Mouse (Mus musculus): Measurements from ENCODE around the gene Zfp454.

The Zfp454 gene

GRCm38 (mm10) chr11:50887390-50888128 lies at the start of gene Zfp454:
Gene Zfp454 (minus strand): TSS chr11:50887651.
- peak; percentile 89 for DNase-seq

- no peak for DNase-seq
Observed at GRCm38 (mm10) chr11:50932040-50932439, 44.6 kb upstream of the Zfp454 start.

DNA sequence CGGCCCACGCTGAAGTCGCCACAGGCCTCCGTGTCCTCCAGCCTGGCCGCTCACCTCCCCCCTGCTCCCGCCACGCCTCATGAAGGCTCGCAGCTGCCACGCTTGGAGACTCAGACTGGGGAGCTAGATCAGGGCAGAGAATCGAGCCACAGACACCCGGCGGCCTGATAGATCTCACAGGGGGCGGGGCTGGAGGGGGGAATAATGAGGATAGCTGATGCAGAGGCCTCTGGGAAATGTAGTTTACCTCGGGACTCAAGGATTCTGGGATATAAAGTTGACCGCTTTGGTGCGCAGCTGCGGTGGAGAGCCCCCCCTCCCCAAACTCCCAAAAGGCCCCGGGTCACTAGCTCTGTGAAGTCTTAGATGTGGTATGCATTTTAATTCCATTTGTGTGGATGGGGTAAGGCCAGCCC lies 44.0 kb upstream of the Zfp454 start, which contains the start of gene Zfp354b:
Gene Zfp354b, minus strand, starts transcription at position 183 of the 416 bp plus-strand sequence.
- peak; percentile 86 for DNase-seq

- DNase-seq: no peak
Observed at GRCm38 (mm10) chr11:50931021-50931420, 43.6 kb upstream of the Zfp454 start.

DNA sequence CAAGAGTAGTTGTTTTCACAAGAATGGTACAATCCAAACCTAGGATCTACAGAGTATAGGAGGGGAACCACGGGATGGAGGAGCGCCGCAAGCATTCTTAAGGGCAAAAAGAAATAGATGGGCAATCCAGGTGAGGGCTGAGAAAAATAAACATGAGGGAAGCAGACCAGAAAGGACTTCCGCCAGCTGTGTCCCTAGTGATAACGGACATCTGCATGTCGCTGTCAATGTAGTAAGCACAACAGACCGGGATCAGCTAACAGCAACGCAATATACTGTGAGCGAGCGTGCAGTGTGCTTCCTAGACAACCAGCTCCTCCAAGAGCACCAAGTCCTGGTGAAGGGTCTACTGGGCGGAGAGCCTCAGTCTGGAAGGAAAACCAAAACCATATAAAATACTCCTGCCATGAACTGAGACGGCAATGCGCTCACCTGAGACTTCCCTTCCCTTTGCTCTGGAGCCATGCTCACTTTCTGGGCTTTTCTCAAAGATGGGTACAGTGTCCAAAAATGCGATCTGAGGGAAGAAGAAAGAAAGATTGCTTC lies 43.1 kb upstream of the Zfp454 start:
- no peak for DNase-seq

DNA sequence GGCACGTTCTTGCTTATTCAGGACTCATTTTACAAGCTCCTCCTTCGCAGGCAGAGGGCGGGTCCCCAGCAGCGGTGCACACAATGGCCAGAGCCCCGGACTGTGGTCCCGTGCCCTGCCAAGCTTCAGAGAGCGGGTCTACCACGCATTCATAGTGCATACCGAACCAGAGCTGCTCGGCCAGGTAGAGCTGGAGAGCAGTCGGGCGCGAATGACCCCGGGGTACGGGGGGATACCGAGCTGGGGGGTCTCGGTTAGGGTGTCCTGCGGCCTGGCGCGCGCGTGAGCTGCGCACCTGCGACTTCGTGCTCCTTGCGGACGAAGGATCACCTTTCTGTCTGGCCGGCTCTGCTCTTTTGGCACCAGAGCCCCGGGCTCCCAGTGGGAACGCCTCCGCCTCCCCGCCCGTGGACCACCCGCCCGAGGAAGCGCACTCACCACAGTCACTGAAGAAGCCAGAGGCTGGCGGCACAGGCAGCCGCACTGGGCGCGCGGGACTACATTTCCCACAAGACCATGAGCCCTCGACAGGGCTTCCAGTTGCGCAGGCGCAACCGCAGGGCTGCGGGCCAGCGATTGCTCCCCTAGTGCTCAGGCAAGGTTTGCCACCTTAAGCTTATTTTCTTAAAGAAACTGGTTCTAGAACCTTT lies 28.3 kb upstream of the Zfp454 start, which contains the start of gene Zfp2:
Gene Zfp2, minus strand, starts transcription at position 495 of the 650 bp plus-strand sequence.
- peak; percentile 91 for DNase-seq

DNA sequence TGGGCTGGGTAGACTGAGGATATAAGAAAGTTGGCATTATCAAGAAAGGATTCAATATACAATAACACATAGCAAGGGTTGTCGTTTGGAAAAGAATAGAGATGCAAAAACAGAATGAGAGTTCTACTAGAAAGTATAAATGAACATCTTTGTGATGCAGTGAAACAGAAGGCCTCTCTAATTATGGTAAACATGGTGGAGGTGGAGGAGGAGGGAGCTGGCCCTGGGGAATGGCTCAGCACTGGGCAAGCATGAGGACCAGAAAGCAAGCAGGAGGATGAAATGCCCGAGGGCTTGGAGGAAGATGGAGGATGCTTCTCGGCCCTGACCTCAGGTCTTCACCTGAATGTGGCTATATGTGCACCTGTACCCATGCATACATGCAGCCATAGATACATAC lies 27.0 kb upstream of the Zfp454 start:
- DNase-seq: no peak

GRCm38 (mm10) chr11:50913301-50913700 lies 25.9 kb upstream of the Zfp454 start:
- DNase-seq: no peak

DNA sequence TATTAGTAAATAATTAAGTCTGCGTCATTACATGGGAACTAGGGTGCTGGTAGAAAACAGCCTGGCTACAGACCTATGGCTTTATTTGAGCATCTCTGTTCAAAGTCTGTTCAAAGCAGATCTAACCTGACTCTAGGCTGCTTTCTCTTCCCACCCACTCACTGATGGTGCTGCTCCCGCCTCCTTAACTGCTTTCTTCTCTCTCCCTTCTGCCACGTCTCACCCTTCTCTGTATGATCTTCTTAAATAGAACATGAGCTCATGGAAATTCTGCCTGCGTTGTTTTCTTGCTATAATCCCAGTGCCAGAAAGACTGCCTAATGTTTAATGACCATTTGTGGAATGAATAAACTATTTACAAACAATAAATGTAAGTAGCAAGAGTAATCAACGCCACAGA lies 20.7 kb upstream of the Zfp454 start:
- DNase-seq: no peak

GRCm38 (mm10) chr11:50897359-50897758 lies 9.9 kb upstream of the Zfp454 start:
- DNase-seq: no peak

- no peak for DNase-seq
Observed at GRCm38 (mm10) chr11:50892441-50892840, 5.0 kb upstream of the Zfp454 start.

- DNase-seq: no peak
Observed at GRCm38 (mm10) chr11:50886933-50887293, 538 bp downstream of the Zfp454 start.

- no peak for DNase-seq
Observed at GRCm38 (mm10) chr11:50886231-50886932, 1.1 kb downstream of the Zfp454 start.

DNA sequence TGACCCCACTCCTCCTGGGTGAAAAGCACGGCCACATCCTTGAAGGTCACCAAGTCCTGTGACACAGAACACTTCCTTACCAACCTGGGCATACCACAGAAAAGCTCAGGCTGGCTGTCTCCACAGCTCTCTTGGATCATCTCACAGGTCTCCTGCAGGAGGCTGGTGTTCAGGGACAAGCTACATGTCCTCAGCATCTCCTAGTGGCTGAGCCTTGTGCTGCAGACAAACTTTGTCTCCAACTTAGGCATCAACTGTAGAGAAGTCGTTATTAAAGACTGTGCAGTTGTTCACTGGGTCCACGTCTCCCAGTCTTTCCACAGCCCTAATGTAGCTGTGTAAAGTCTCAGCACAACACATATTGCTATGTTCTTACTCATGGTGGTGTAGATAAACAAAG lies 3.7 kb downstream of the Zfp454 start:
- no peak for DNase-seq

DNA sequence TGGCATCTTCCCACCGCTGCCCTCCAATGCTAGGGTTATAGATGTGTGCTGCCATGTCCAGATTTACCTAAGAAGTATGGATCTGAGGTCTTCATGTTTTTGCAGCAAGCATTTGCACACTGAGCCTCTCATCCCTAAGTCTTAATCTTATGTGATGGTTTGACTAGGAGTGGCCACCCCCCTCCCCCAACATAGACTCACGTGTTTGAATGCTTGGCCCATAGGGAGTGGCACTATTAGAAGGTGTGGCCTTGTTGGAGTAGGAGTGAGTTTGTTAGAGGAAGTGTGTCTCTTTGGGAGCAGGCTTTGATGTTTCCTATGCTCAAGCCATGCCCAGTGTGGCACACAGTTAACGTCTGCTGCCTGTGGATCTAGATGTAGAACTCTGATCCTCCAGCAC lies 8.8 kb downstream of the Zfp454 start:
- DNase-seq: no peak

DNA sequence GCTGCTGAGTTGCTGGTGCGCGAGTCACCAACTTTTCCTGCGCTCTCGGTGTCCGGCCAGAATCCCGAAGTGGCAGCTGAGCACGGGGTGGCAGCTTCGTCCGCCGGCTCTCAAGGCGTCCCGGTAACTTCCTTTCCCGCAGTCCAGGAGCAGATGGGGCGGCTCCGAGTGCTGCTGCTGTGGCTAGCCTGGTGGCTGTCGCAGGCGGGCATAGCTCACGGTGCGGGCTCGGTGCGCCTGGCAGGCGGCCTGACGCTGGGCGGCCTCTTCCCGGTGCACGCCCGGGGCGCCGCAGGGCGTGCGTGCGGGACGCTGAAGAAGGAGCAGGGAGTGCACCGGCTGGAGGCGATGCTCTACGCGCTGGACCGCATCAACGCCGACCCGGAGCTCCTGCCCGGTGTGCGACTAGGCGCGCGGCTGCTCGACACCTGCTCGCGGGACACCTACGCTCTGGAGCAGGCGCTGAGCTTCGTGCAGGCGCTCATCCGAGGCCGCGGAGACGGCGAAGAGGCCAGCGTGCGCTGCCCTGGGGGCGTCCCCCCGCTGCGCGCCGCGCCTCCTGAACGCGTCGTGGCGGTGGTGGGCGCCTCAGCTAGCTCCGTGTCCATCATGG lies 36.4 kb downstream of the Zfp454 start:
- peak; percentile 11 for DNase-seq

- DNase-seq: no peak
Observed at GRCm38 (mm10) chr11:50850177-50850735, 37.2 kb downstream of the Zfp454 start, which contains the start of gene Grm6. Gene Grm6 (plus strand): TSS chr11:50850685.

DNA sequence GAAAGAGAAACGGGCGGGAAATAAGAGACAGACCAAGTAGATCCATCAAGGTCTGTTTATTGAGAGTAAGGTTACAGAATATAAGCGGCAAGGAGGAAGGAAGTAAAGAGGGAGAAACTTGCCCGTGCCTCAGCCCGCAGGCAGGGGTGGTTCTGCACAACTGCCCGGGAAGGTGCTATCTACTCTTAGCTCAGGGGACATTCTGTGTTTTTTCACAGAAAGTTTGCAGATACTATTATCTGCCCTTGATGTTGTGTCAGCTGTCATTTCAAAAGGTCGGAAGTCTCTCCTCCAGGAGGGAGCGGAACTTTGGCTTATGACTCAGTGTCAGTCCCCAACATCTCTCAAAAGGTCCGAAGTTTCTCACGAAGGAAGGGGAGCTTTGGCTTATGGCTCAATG lies 38.1 kb downstream of the Zfp454 start:
- DNase-seq: no peak

GRCm38 (mm10) chr11:50848520-50849137 lies 38.8 kb downstream of the Zfp454 start:
- DNase-seq: no peak

GRCm38 (mm10) chr11:50847047-50847446 lies 40.4 kb downstream of the Zfp454 start:
- DNase-seq: no peak

GRCm38 (mm10) chr11:50845951-50846350 lies 41.5 kb downstream of the Zfp454 start:
- no peak for DNase-seq
